Mouse (Mus musculus) skeletal muscle tissue, adult 2 months (tissue): ENCODE results near the gene Ifi207.
"Not testable (repeated sequence)": the region's sequence is repeated elsewhere in the genome, so short reads cannot be mapped to it uniquely, and the experiment has no call there.

Source experiments
- DNase-seq: peaks from one replicate; pipeline ENCODE4 v3.0.0-alpha.2; 2012; ENCODE audit warnings: low read depth, low spot score

The Ifi207 gene

GRCm38 (mm10) chr1:173741656-173742055 lies at the start of gene Ifi207:
Gene Ifi207, minus strand, starts transcription at chr1:173741747.
- DNase-seq = peak; percentile 79

GRCm38 (mm10) chr1:173773457-173773856 lies 31.9 kb upstream of the Ifi207 start:
- not testable (repeated sequence) for DNase-seq

- DNase-seq = peak; percentile 84
These were observed 25.5 kb upstream of the Ifi207 start, which contains the start of gene Ifi204 for GRCm38 (mm10) chr1:173766848-173767617. Gene Ifi204, minus strand, starts transcription at chr1:173766943.

GRCm38 (mm10) chr1:173760032-173760431 lies 18.5 kb upstream of the Ifi207 start:
- DNase-seq = not testable (repeated sequence)

- peak; percentile 24 for DNase-seq
These were observed 715 bp upstream of the Ifi207 start for GRCm38 (mm10) chr1:173742262-173742661.

- no peak for DNase-seq
These were observed 1.0 kb downstream of the Ifi207 start for GRCm38 (mm10) chr1:173740537-173740936.

GRCm38 (mm10) chr1:173736986-173737385 lies 4.6 kb downstream of the Ifi207 start:
- DNase-seq = peak; percentile 13

- not testable (repeated sequence) for DNase-seq
These were observed 6.5 kb downstream of the Ifi207 start for GRCm38 (mm10) chr1:173735015-173735414.

GRCm38 (mm10) chr1:173733219-173733618 lies 8.3 kb downstream of the Ifi207 start:
- no peak for DNase-seq

- peak; percentile 3 for DNase-seq
These were observed 47.3 kb downstream of the Ifi207 start for GRCm38 (mm10) chr1:173694270-173694669.

- not testable (repeated sequence) for DNase-seq
These were observed 62.9 kb downstream of the Ifi207 start for GRCm38 (mm10) chr1:173678605-173679004.

- DNase-seq = not testable (repeated sequence)
These were observed 68.0 kb downstream of the Ifi207 start, which contains the start of gene Ifi208 for GRCm38 (mm10) chr1:173673458-173674097. Gene Ifi208, plus strand, starts transcription at chr1:173673675.
